Mouse (Mus musculus): ENCODE results near the gene Ylpm1. TPM values are rescaled to one million over a fixed set of nuclear protein-coding genes. Genes with fewer than 3 reads are reported as not detected.

Gene Ylpm1
- 40.1 and 45.0 TPM in 2 replicates for polyA plus RNA-seq (2014; fragmentation: Nextera tagmentation; extraction: Ambion mirVana)

GRCm38 (mm10) chr12:84996083-84996496 is at the start of gene Ylpm1:
Gene Ylpm1, plus strand, starts transcription at chr12:84996321.
- DNase-seq (ENCODE audit: low spot score) = peak; percentile 98
- peak; percentile 98 for ATAC-seq (ENCODE audit: low FRiP score)
- peaks cover 29% of the 10 kb centered on the region for H3K4me1 ChIP-seq (replicated peaks; ENCODE audit: control insufficient read depth, insufficient read depth, low read length)
- peak within 1 kb of the TSS; percentile 82 for H3K4me2 ChIP-seq (replicated peaks)
- peak within 1 kb of the TSS; percentile 95 for H3K9ac ChIP-seq
- WGBS = under 1% methylated on average over 45 of the region's 45 CpGs
- H3K27ac ChIP-seq = peak within 1 kb of the TSS; percentile 89
- H3K36me3 ChIP-seq (replicated peaks; ENCODE audit: control insufficient read depth, insufficient read depth) = no peaks in the 10 kb centered on the region
- H3K4me3 ChIP-seq (replicated peaks; ENCODE audit: low read length) = peak within 1 kb of the TSS; percentile 89
- no peaks in the 10 kb centered on the region for H3K9me3 ChIP-seq (ENCODE audit: control insufficient read depth, low read length)
- H3K27me3 ChIP-seq (ENCODE audit: control insufficient read depth, insufficient read depth, low read length) = no peaks in the 10 kb centered on the region

GRCm38 (mm10) chr12:84947894-84948583 is 48.1 kb upstream of the Ylpm1 start:
- DNase-seq (ENCODE audit: low spot score) = no peak
- Histone ChIP-seq H3K4me1 (replicated peaks; ENCODE audit: control insufficient read depth, insufficient read depth, low read length) (no peaks in the 10 kb centered on the region), H3K9me3 (ENCODE audit: control insufficient read depth, low read length) (no peaks in the 10 kb centered on the region), H3K27ac (no peak overlapping the region), H3K27me3 (ENCODE audit: control insufficient read depth, insufficient read depth, low read length) (no peaks in the 10 kb centered on the region), H3K4me2 (replicated peaks) (no peak overlapping the region), H3K4me3 (replicated peaks; ENCODE audit: low read length) (no peak overlapping the region), H3K36me3 (replicated peaks; ENCODE audit: control insufficient read depth, insufficient read depth) (peaks cover 67% of the 10 kb centered on the region), H3K9ac (no peak overlapping the region)
- WGBS = 91% methylated on average over 2 of the region's 2 CpGs
- ATAC-seq (ENCODE audit: low FRiP score) = no peak

GRCm38 (mm10) chr12:84948584-84949285 is 47.4 kb upstream of the Ylpm1 start:
- Histone ChIP-seq H3K36me3 (replicated peaks; ENCODE audit: control insufficient read depth, insufficient read depth) (peaks cover 61% of the 10 kb centered on the region), H3K4me1 (replicated peaks; ENCODE audit: control insufficient read depth, insufficient read depth, low read length) (no peaks in the 10 kb centered on the region), H3K4me3 (replicated peaks; ENCODE audit: low read length) (no peak overlapping the region), H3K9me3 (ENCODE audit: control insufficient read depth, low read length) (no peaks in the 10 kb centered on the region), H3K27ac (no peak overlapping the region), H3K27me3 (ENCODE audit: control insufficient read depth, insufficient read depth, low read length) (no peaks in the 10 kb centered on the region), H3K9ac (no peak overlapping the region), H3K4me2 (replicated peaks) (no peak overlapping the region)
- DNase-seq (ENCODE audit: low spot score) (no peak), ATAC-seq (ENCODE audit: low FRiP score) (no peak)
- WGBS = 96% methylated on average over 6 of the region's 6 CpGs

- Histone ChIP-seq H3K9ac (no peak overlapping the region), H3K9me3 (ENCODE audit: control insufficient read depth, low read length) (no peaks in the 10 kb centered on the region), H3K27ac (no peak overlapping the region), H3K4me3 (replicated peaks; ENCODE audit: low read length) (no peak overlapping the region), H3K4me2 (replicated peaks) (no peak overlapping the region), H3K36me3 (replicated peaks; ENCODE audit: control insufficient read depth, insufficient read depth) (peaks cover 51% of the 10 kb centered on the region), H3K4me1 (replicated peaks; ENCODE audit: control insufficient read depth, insufficient read depth, low read length) (no peaks in the 10 kb centered on the region), H3K27me3 (ENCODE audit: control insufficient read depth, insufficient read depth, low read length) (no peaks in the 10 kb centered on the region)
- no peak for DNase-seq (ENCODE audit: low spot score)
- no peak for ATAC-seq (ENCODE audit: low FRiP score)
- 92% methylated on average over 6 of the region's 6 CpGs for WGBS
These were observed 45.4 kb upstream of the Ylpm1 start for GRCm38 (mm10) chr12:84950763-84951162.

GRCm38 (mm10) chr12:84951531-84951930 is 44.6 kb upstream of the Ylpm1 start:
- H3K9ac ChIP-seq = no peak overlapping the region
- peaks cover 51% of the 10 kb centered on the region for H3K36me3 ChIP-seq (replicated peaks; ENCODE audit: control insufficient read depth, insufficient read depth)
- ATAC-seq (ENCODE audit: low FRiP score) (no peak), DNase-seq (ENCODE audit: low spot score) (no peak)
- no peak overlapping the region for H3K4me2 ChIP-seq (replicated peaks)
- 39% methylated on average over 8 of the region's 8 CpGs for WGBS
- no peak overlapping the region for H3K27ac ChIP-seq
- H3K4me1 ChIP-seq (replicated peaks; ENCODE audit: control insufficient read depth, insufficient read depth, low read length) = no peaks in the 10 kb centered on the region
- H3K9me3 ChIP-seq (ENCODE audit: control insufficient read depth, low read length) = no peaks in the 10 kb centered on the region
- H3K4me3 ChIP-seq (replicated peaks; ENCODE audit: low read length) = no peak overlapping the region
- H3K27me3 ChIP-seq (ENCODE audit: control insufficient read depth, insufficient read depth, low read length) = no peaks in the 10 kb centered on the region

GRCm38 (mm10) chr12:84952351-84952750 is 43.8 kb upstream of the Ylpm1 start:
- H3K9me3 ChIP-seq (ENCODE audit: control insufficient read depth, low read length) = no peaks in the 10 kb centered on the region
- peaks cover 44% of the 10 kb centered on the region for H3K36me3 ChIP-seq (replicated peaks; ENCODE audit: control insufficient read depth, insufficient read depth)
- no peak overlapping the region for H3K27ac ChIP-seq
- ATAC-seq (ENCODE audit: low FRiP score) = no peak
- no peak overlapping the region for H3K9ac ChIP-seq
- DNase-seq (ENCODE audit: low spot score) = no peak
- no peaks in the 10 kb centered on the region for H3K4me1 ChIP-seq (replicated peaks; ENCODE audit: control insufficient read depth, insufficient read depth, low read length)
- no peak overlapping the region for H3K4me2 ChIP-seq (replicated peaks)
- no peaks in the 10 kb centered on the region for H3K27me3 ChIP-seq (ENCODE audit: control insufficient read depth, insufficient read depth, low read length)
- 84% methylated on average over 1 of the region's 1 CpGs for WGBS
- no peak overlapping the region for H3K4me3 ChIP-seq (replicated peaks; ENCODE audit: low read length)

- 98% methylated on average over 3 of the region's 3 CpGs for WGBS
- no peak overlapping the region for H3K4me2 ChIP-seq (replicated peaks)
- H3K27me3 ChIP-seq (ENCODE audit: control insufficient read depth, insufficient read depth, low read length) = no peaks in the 10 kb centered on the region
- DNase-seq (ENCODE audit: low spot score) (no peak), ATAC-seq (ENCODE audit: low FRiP score) (no peak)
- no peak overlapping the region for H3K9ac ChIP-seq
- H3K9me3 ChIP-seq (ENCODE audit: control insufficient read depth, low read length) = no peaks in the 10 kb centered on the region
- no peak overlapping the region for H3K27ac ChIP-seq
- peaks cover 14% of the 10 kb centered on the region for H3K36me3 ChIP-seq (replicated peaks; ENCODE audit: control insufficient read depth, insufficient read depth)
- H3K4me3 ChIP-seq (replicated peaks; ENCODE audit: low read length) = no peak overlapping the region
- H3K4me1 ChIP-seq (replicated peaks; ENCODE audit: control insufficient read depth, insufficient read depth, low read length) = no peaks in the 10 kb centered on the region
These were observed 39.8 kb upstream of the Ylpm1 start for GRCm38 (mm10) chr12:84956317-84956716.

- Histone ChIP-seq H3K9me3 (ENCODE audit: control insufficient read depth, low read length) (no peaks in the 10 kb centered on the region), H3K27me3 (ENCODE audit: control insufficient read depth, insufficient read depth, low read length) (no peaks in the 10 kb centered on the region), H3K4me2 (replicated peaks) (no peak overlapping the region), H3K9ac (no peak overlapping the region), H3K4me1 (replicated peaks; ENCODE audit: control insufficient read depth, insufficient read depth, low read length) (no peaks in the 10 kb centered on the region), H3K36me3 (replicated peaks; ENCODE audit: control insufficient read depth, insufficient read depth) (peaks cover 21% of the 10 kb centered on the region), H3K27ac (no peak overlapping the region), H3K4me3 (replicated peaks; ENCODE audit: low read length) (no peak overlapping the region)
- ATAC-seq (ENCODE audit: low FRiP score) = no peak
- 97% methylated on average over 1 of the region's 1 CpGs for WGBS
- DNase-seq (ENCODE audit: low spot score) = no peak
These were observed 37.2 kb upstream of the Ylpm1 start for GRCm38 (mm10) chr12:84958794-84959356.

GRCm38 (mm10) chr12:84962606-84963005 is 33.5 kb upstream of the Ylpm1 start:
- Histone ChIP-seq H3K4me2 (replicated peaks) (no peak overlapping the region), H3K4me1 (replicated peaks; ENCODE audit: control insufficient read depth, insufficient read depth, low read length) (no peaks in the 10 kb centered on the region), H3K9ac (no peak overlapping the region), H3K4me3 (replicated peaks; ENCODE audit: low read length) (no peak overlapping the region), H3K9me3 (ENCODE audit: control insufficient read depth, low read length) (no peaks in the 10 kb centered on the region), H3K27me3 (ENCODE audit: control insufficient read depth, insufficient read depth, low read length) (no peaks in the 10 kb centered on the region), H3K27ac (no peak overlapping the region), H3K36me3 (replicated peaks; ENCODE audit: control insufficient read depth, insufficient read depth) (peaks cover 24% of the 10 kb centered on the region)
- DNase-seq (ENCODE audit: low spot score) = no peak
- no peak for ATAC-seq (ENCODE audit: low FRiP score)
- 90% methylated on average over 7 of the region's 7 CpGs for WGBS

Measured in hindbrain, embryonic 14.5 days (tissue).